8 mouse cellular contexts compared by ENCODE assay signal in the genomic region with DNA sequence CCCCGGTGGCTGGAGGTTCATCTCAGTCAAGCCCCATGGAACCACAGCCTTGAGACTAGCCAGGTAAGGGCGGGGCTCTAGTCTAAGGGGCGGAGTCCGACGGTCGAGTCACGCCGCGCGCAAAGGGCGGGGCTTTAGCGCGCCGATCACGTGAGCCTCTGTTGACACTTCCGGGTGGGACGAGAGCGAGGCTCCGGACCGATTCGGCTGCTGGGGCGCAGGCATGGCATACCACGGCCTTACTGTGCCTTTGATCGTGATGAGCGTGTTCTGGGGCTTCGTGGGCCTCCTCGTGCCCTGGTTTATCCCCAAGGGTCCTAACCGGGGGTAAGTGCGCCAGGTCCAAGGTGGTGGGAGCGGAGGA. TPM values are rescaled to one million over a fixed set of nuclear protein-coding genes. Genes with fewer than 3 reads are reported as not detected.
DNase-seq lines count a peak whose midpoint lies in the region; ATAC-seq lines count a peak whose summit lies in the region.

No protein-coding gene starts in this region.

- peak overlapping the region; percentile 77 for H3K4me2 ChIP-seq in intestine, embryonic 14.5 days (ENCODE audit: low read length)

- H3K4me3 ChIP-seq in intestine, embryonic 14.5 days (ENCODE audit: low read depth, low read length): peak overlapping the region; percentile 95

- WGBS in intestine, embryonic 14.5 days: 1% methylated on average over 30 of the region's 30 CpGs

- peak overlapping the region; percentile 80 for H3K9ac ChIP-seq in intestine, embryonic 14.5 days (ENCODE audit: low read length)

- intact Hi-C loops in gastrocnemius, postnatal 14 days (cut with DNase I; ENCODE audit: low total_unique reads): no loop called here
- intact Hi-C loops in left cerebral cortex, postnatal 14 days (cut with DNase I): loop anchor here (5.0 kb wide), 1 partner anchor 41 kb away; the partner anchor contains the start of gene Crebrf

- peak; percentile 93 for DNase-seq in adipocyte (ENCODE audit: low spot score)
- DNase-seq in embryo, embryonic 10 days (ENCODE audit: low spot score): peak; percentile 96
- peak; percentile 88 for DNase-seq in gastrocnemius, postnatal 14 days
- DNase-seq in intestine, embryonic 14.5 days (ENCODE audit: low spot score): peak; percentile 95
- peak; percentile 90 to 91 for DNase-seq in left cerebral cortex, postnatal 14 days (ENCODE audit: low spot score in 2 of 2)
- peak; percentile 90 for DNase-seq in mesoderm, embryonic 11.5 days (ENCODE audit: low read depth, low spot score)
- DNase-seq in right cerebral cortex, postnatal 36 days (ENCODE audit: low spot score in 2 of 2): peak; percentile 88
- peak; percentile 93 for DNase-seq in yolk sac, embryonic 10.5 days (ENCODE audit: low spot score)

- 0 out of 2 replicates have a peak, but pooled peaks cover 3% of the 10 kb centered on the region for H3K27me3 ChIP-seq in intestine, embryonic 14.5 days (replicated peaks; ENCODE audit: control insufficient read depth, insufficient read depth, low read length)

- H3K27ac ChIP-seq in intestine, embryonic 14.5 days (ENCODE audit: low read depth): peak overlapping the region; percentile 89

- H3K4me1 ChIP-seq in intestine, embryonic 14.5 days (replicated peaks; ENCODE audit: control insufficient read depth, insufficient read depth, low read length): peaks cover 12% of the 10 kb centered on the region

- H3K9me3 ChIP-seq in intestine, embryonic 14.5 days (ENCODE audit: control insufficient read depth, low read length): no peaks in the 10 kb centered on the region

- ATAC-seq in intestine, embryonic 14.5 days (replicated peaks; ENCODE audit: low FRiP score, low TSS enrichment, low read depth): peak; percentile 94

- peaks cover 4% of the 10 kb centered on the region; the same call in 1 of the 2 replicates for H3K36me3 ChIP-seq in intestine, embryonic 14.5 days (ENCODE audit: control insufficient read depth, insufficient read depth, low read length)

RNA-seq across cellular contexts. Expression of gene Atp6v0e, which starts 13.2 kb away (rescaled TPM):
- 10 to 100 TPM; 37.4 to 40.8 TPM for total RNA-seq in gastrocnemius, postnatal 14 days (2021)
- polyA plus RNA-seq in intestine, embryonic 14.5 days (2014; fragmentation: Nextera tagmentation; extraction: Ambion mirVana): 216 and 217 TPM in 2 replicates
- 10 to 100 TPM; 36.7 to 45.8 TPM for total RNA-seq in left cerebral cortex, postnatal 14 days (2021)

RNA-seq across cellular contexts. Expression of gene Crebrf, which starts 39.2 kb away (rescaled TPM):
- total RNA-seq in gastrocnemius, postnatal 14 days (2021): 10 to 100 TPM; 14.1 to 20.1 TPM
- 8.1 and 8.5 TPM in 2 replicates for polyA plus RNA-seq in intestine, embryonic 14.5 days (2014; fragmentation: Nextera tagmentation; extraction: Ambion mirVana)
- 10 to 100 TPM; 34.8 to 35.6 TPM for total RNA-seq in left cerebral cortex, postnatal 14 days (2021)

Comparison
In these comparisons a context has a peak if more than half of its experiments do, and no peak if none do; other contexts are left out.
1. Peak in every context shown above with its lines: DNase-seq, ATAC-seq, H3K4me3 ChIP-seq and H3K27ac ChIP-seq.